Mouse (Mus musculus): ENCODE data around the gene Gm20671. TPM values are rescaled to one million over a fixed set of nuclear protein-coding genes. Genes with fewer than 3 reads are reported as not detected.

Gene Gm20671
- not detected in 2 replicates for polyA plus RNA-seq (2012; rRNA removed)

DNA sequence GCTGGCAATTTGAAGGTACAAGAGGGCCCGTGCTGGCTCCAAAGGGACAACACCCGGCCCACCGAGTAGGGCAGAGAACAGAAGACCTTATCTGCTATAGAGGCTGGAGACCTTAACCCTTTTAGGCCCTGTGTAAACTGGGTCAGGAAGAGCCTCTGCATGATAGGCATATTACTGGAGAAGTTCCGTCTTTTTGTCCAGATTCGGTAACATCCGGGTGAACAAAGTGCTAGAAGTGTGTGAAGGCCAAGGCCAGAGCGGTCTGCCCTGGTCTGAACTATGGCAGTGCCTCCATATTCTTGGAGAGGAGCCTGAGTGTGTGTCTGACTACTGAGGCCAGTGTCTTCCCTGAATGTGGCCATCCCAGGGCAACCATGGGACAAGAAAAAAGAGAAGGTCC lies at the start of gene Gm20671:
TSS of gene Gm20671 (minus strand) at position 101 of the 400 bp plus-strand sequence.

DNA sequence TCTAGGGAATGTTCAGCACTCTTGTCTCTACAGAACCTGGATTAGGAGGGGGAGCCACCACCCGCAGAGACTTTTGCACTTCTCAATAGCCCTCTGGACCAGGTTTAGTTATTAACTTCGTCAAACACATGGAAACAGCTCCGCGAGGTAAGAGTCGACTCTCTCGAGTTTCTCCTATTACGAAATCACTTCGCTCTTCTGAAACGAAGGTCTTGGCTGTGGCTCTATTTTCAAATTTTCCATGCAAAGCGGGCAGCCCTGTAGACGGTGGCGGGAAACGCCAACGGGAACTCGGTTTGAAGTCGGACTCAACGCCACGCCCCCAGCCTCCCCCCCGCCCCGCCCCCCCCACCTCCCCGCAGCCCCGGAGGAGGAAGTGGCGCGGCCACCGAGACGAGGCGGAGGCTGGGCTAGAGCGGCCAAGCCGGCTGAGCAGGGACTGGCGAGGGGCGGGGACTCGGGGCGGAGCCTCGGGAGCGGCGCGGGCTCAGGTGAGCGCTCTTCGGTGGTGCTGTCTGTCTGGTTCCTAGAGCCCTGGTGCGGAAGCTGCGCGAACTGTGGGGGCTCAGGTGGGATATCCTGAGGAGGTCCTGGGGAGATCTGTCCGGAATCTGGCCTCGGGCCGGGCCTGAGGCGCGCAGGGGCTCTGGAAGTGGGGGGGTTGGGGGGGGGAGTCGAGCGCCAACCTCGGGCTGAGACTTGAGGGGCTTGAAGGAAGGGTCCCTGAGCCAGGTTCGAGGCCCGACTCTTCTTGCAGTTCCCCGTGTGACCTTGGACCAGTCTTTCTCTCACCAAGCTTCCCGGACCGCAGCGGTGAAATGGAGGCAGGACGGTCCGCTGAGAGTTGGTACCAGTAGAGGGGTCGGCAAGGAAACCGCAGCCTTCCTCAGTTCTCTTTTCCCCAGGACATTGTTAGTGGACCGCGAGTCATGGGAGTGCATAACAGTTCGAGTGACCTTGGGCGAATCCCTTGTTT lies 36.6 kb upstream of the Gm20671 start, which contains the start of gene Depdc5:
TSS of gene Depdc5 (plus strand) at position 449 of the 976 bp plus-strand sequence.

DNA sequence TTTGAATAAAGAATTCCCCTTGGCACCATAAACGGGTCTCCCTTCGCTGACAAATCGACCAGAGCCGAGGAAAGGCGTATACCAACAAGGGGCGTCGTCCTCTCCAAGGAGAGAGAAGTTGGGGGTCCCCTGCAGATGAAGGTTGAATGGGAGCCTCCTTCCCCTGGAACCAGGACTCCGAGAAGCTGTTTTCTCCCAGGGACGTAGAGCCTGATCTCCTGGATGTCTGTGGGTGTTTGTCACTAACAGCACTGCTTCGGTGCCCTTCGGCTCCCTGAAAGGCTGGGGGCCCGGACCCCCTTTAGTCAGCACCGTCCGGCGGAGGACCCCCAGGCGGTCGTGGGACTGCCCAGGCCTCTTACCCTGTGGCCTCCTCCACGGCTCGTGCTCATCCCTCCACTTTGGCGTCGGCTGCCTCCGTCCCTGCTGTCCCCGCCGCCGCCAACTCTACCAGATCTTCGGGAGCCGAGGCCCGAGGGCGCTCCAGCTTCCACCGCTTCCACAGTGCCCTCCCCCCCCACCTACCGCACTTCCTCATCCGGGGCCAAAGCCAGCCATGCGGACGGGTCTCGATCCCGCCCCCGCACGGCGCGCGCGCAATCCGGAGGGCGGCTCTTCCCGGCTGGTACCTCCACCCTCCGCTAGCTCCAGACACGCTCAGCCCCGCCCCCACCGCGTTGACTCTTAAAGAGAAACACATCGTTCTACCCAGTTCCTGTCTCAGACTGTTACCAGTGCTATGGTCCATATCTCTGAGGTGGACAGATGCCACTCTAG lies 27.0 kb upstream of the Gm20671 start, which contains the start of gene Prr14l:
TSS of gene Prr14l (minus strand) at position 526 of the 777 bp plus-strand sequence.

DNA sequence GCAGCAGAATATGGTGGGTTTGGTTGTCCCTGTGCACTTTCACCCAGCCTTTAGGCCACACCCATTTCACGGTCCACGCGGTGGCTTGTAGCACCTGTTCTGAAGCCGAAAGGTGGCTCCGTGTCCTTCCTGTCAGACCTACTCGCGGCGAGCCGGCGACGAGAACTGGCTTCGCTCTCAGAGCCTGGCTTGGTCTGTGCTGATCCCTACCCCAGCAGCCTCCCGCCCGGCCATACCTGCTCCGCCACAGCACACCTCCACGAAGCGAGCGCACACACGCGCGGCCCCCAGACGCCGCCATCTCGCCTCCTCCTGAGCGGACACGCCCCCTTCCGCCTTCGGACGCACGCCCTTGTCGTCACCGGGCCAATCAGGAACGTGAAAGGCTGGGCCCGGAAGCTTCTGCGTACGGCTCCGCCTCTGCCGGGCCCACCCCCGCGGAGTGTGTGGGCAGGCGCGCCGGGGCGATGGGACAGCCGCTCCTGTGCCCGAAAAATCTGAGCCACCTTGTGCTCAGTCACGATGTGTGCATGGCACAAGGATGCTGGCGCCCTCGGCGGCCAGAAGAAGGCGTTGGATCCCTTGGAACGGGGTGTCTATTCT lies 41.5 kb downstream of the Gm20671 start, which contains the start of gene Pisd:
TSS of gene Pisd (minus strand) at position 334 of the 603 bp plus-strand sequence.

Other genes with a start within 250 kb of the Gm20671 start
- gene Yes1, start 215.9 kb downstream of the Gm20671 start, polyA plus RNA-seq (2012; rRNA removed): 8.2 and 8.7 TPM in 2 replicates
- gene Pisd, start 41.5 kb downstream of the Gm20671 start, polyA plus RNA-seq (2012; rRNA removed): 80.5 and 85.7 TPM in 2 replicates
- gene Prr14l, start 27.1 kb upstream of the Gm20671 start, polyA plus RNA-seq (2012; rRNA removed): 10.9 and 12.5 TPM in 2 replicates
- 38.1 and 39.2 TPM in 2 replicates for gene Depdc5, start 36.6 kb upstream of the Gm20671 start, polyA plus RNA-seq (2012; rRNA removed)
- 722 and 726 TPM in 2 replicates for gene Ywhah, start 191.7 kb upstream of the Gm20671 start, polyA plus RNA-seq (2012; rRNA removed)

All from central nervous system, embryonic 18 days (tissue).